Mouse (Mus musculus) MEL (cell line): Measurements from ENCODE around the gene 4930523C07Rik. TPM values are rescaled to one million over a fixed set of nuclear protein-coding genes. Genes with fewer than 3 reads are reported as not detected.

Experiments
- DNase-seq: peaks from one replicate; pipeline ENCODE4 v3.0.0; 2011; ENCODE audit warnings: low read depth, low spot score
- H3K27ac ChIP-seq: 2 replicates; pipeline ENCODE4 v1.5.1; 2012; ENCODE audit warnings: low read depth, mild to moderate bottlenecking, control low read depth, low read length, moderate library complexity; ENCODE audit not compliant: control insufficient read depth
- H3K27me3 ChIP-seq, 2 experiments: fragments of 150-350 bp in 1 of 2; sonication (generic) in 1 of 2; 2 replicates each; pipeline ENCODE4 v1.6.1; 2012; ENCODE audit warnings: low read length in 2 of 2, mild to moderate bottlenecking in 2 of 2, improper control_type of control experiment in 1 of 2, moderate library complexity in 1 of 2; ENCODE audit not compliant: insufficient read depth in 2 of 2, control insufficient read depth in 1 of 2
- H3K36me3 ChIP-seq, 2 experiments: 2 replicates each; pipeline ENCODE4 v1.6.1; 2012 to 2014; ENCODE audit warnings: low read length in 2 of 2, improper control_type of control experiment in 1 of 2, inconsistent platforms in 1 of 2, mild to moderate bottlenecking in 1 of 2; ENCODE audit not compliant: insufficient read depth in 2 of 2, control insufficient read depth in 1 of 2
- H3K4me1 ChIP-seq, 2 experiments: fragments of 150-350 bp in 1 of 2; sonication (generic) in 1 of 2; 2 replicates each; pipeline ENCODE4 v1.6.1; 2012; ENCODE audit warnings: low read length in 2 of 2, improper control_type of control experiment in 1 of 2, mild to moderate bottlenecking in 1 of 2; ENCODE audit not compliant: insufficient read depth in 2 of 2, control insufficient read depth in 1 of 2
- H3K4me3 ChIP-seq, 2 experiments: fragments of 150-350 bp in 1 of 2; sonication (generic) in 1 of 2; 2 replicates each; pipeline ENCODE4 v1.5.1; 2012; ENCODE audit warnings: low read depth in 2 of 2, low read length in 2 of 2, mild to moderate bottlenecking in 2 of 2, moderate library complexity in 2 of 2, control low read depth in 1 of 2, improper control_type of control experiment in 1 of 2; ENCODE audit not compliant: control insufficient read depth in 1 of 2, insufficient read depth in 1 of 2
- H3K79me2 ChIP-seq: 2 replicates; pipeline ENCODE4 v1.6.1; 2012; ENCODE audit warnings: mild to moderate bottlenecking, low read length, moderate library complexity; ENCODE audit not compliant: control insufficient read depth, poor library complexity, insufficient read depth
- H3K9ac ChIP-seq: 2 replicates; pipeline ENCODE4 v1.6.1; 2012; ENCODE audit warnings: low read depth, mild to moderate bottlenecking, control low read depth, low read length, moderate library complexity; ENCODE audit not compliant: control insufficient read depth, poor library complexity, severe bottlenecking
- H3K9me3 ChIP-seq: fragments of 150-350 bp; sonication (generic); replicated peaks from 2 replicates; pipeline ENCODE4 v1.6.1; 2012; ENCODE audit warnings: mild to moderate bottlenecking, low read length, improper control_type of control experiment, moderate library complexity; ENCODE audit not compliant: insufficient read depth
- CHD2 ChIP-seq: IDR thresholded peaks from 2 replicates; pipeline ENCODE4 v1.6.1; 2011; ENCODE audit warnings: low read length, improper control_type of control experiment
- CTCF ChIP-seq, 3 experiments: IDR thresholded peaks in 2 of 3; conservative IDR thresholded peaks in 1 of 3; 2 replicates each; pipeline ENCODE4 v1.5.1; 2011 to 2012; ENCODE audit warnings: low read length in 3 of 3, low read depth in 2 of 3, mild to moderate bottlenecking in 2 of 3, improper control_type of control experiment in 1 of 3, inconsistent platforms in 1 of 3, mixed read lengths in 1 of 3, moderate library complexity in 1 of 3; ENCODE audit not compliant: control insufficient read depth in 1 of 3, insufficient read depth in 1 of 3, poor library complexity in 1 of 3, severe bottlenecking in 1 of 3
- ETS1 ChIP-seq: IDR thresholded peaks from 2 replicates; pipeline ENCODE4 v1.6.1; 2012; ENCODE audit warnings: low read depth, mild to moderate bottlenecking, inconsistent platforms, low read length, improper control_type of control experiment, moderate library complexity
- GABPA ChIP-seq: IDR thresholded peaks from 2 replicates; pipeline ENCODE4 v1.6.1; 2012; ENCODE audit warnings: low read depth, mild to moderate bottlenecking, inconsistent platforms, low read length, improper control_type of control experiment, moderate library complexity
- HCFC1 ChIP-seq: IDR thresholded peaks from 2 replicates; pipeline ENCODE4 v1.6.1; 2012; ENCODE audit warnings: low read depth, mild to moderate bottlenecking, inconsistent platforms, low read length, improper control_type of control experiment, moderate library complexity
- JUND ChIP-seq: IDR thresholded peaks from 2 replicates; pipeline ENCODE4 v1.6.1; 2011; ENCODE audit warnings: low read depth, mild to moderate bottlenecking, improper control_type of control experiment, low read length
- KAT2A ChIP-seq: conservative IDR thresholded peaks from 2 replicates; pipeline ENCODE4 v1.6.1; 2012; ENCODE audit warnings: low read depth, low read length, improper control_type of control experiment, inconsistent platforms
- MAFK ChIP-seq: IDR thresholded peaks from 2 replicates; pipeline ENCODE4 v1.6.1; 2011; ENCODE audit warnings: low read depth, mild to moderate bottlenecking, low read length, improper control_type of control experiment, borderline replicate concordance
- MXI1 ChIP-seq: IDR thresholded peaks from 2 replicates; pipeline ENCODE4 v1.6.1; 2011; ENCODE audit warnings: mild to moderate bottlenecking, low read depth, low read length, improper control_type of control experiment
- NELFE ChIP-seq: IDR thresholded peaks from 2 replicates; pipeline ENCODE4 v1.6.1; 2011; ENCODE audit warnings: low read depth, low read length, improper control_type of control experiment
- POLR2A ChIP-seq, 2 experiments: IDR thresholded peaks; 2 replicates each; pipeline ENCODE4 v1.6.1; 2011 to 2012; ENCODE audit warnings: low read length in 2 of 2, mild to moderate bottlenecking in 2 of 2, control low read depth in 1 of 2, improper control_type of control experiment in 1 of 2, low read depth in 1 of 2, moderate library complexity in 1 of 2; ENCODE audit not compliant: control insufficient read depth in 1 of 2, insufficient read depth in 1 of 2, poor library complexity in 1 of 2
- RAD21 ChIP-seq: IDR thresholded peaks from 2 replicates; pipeline ENCODE4 v1.6.1; 2011; ENCODE audit warnings: mild to moderate bottlenecking, low read depth, low read length, improper control_type of control experiment
- SIN3A ChIP-seq: IDR thresholded peaks from 2 replicates; pipeline ENCODE4 v1.6.1; 2012; ENCODE audit warnings: low read length, improper control_type of control experiment, inconsistent platforms
- TAL1 ChIP-seq: IDR thresholded peaks from 2 replicates; pipeline ENCODE4 v1.6.1; 2012; ENCODE audit warnings: mild to moderate bottlenecking, inconsistent platforms, low read length, moderate library complexity, mixed read lengths
- TCF12 ChIP-seq: IDR thresholded peaks from 2 replicates; pipeline ENCODE4 v1.6.1; 2014; ENCODE audit warnings: low read depth, mild to moderate bottlenecking, inconsistent platforms, low read length, improper control_type of control experiment, moderate library complexity
- UBTF ChIP-seq: IDR thresholded peaks from 2 replicates; pipeline ENCODE4 v1.6.1; 2012; ENCODE audit warnings: low read depth, mild to moderate bottlenecking, inconsistent platforms, low read length, improper control_type of control experiment, moderate library complexity, borderline replicate concordance; ENCODE audit not compliant: insufficient read depth
- USF1 ChIP-seq: IDR thresholded peaks from 2 replicates; pipeline ENCODE4 v1.6.1; 2014; ENCODE audit warnings: low read depth, mild to moderate bottlenecking, inconsistent platforms, low read length, improper control_type of control experiment, moderate library complexity
- ZC3H11A ChIP-seq: IDR thresholded peaks from 2 replicates; pipeline ENCODE4 v1.6.1; 2012; ENCODE audit warnings: low read depth, mild to moderate bottlenecking, inconsistent platforms, low read length, improper control_type of control experiment
- polyA plus RNA-seq, 2 experiments: library from polyadenylated mRNA; stranded (reverse) in 1 of 2; unstranded in 1 of 2; fragments of >175 nt in 1 of 2; fragments of >200 nt in 1 of 2; gene quantifications; 2 replicates each; pipeline versions ENCODE4 v1.2.1 to v1.2.4; 2012; ENCODE audit warnings: low replicate concordance in 2 of 2, low read depth in 1 of 2; ENCODE audit not compliant: insufficient read length in 2 of 2, insufficient read depth in 1 of 2, missing spikeins in 1 of 2
- total RNA-seq: library from RNA; depleted of rRNA; stranded (reverse); fragments of 300-350 nt; gene quantifications from 2 replicates; pipeline ENCODE4 v1.2.3, GENCODE M21; 2012

Gene 4930523C07Rik
- total and polyA plus RNA-seq, 3 experiments: not detected

GRCm38 (mm10) chr1:160082647-160083046 lies 38.5 kb downstream of the 4930523C07Rik start:
- no peak for TF ChIP-seq CTCF (IDR thresholded peaks at IDR 0.05 in 2 of 3, conservative IDR thresholded peaks at IDR 0.05 in 1 of 3; ENCODE audit: control insufficient read depth in 1 of 3, insufficient read depth in 1 of 3, low read depth in 2 of 3, low read length in 3 of 3, poor library complexity in 1 of 3, severe bottlenecking in 1 of 3)
- no peak for TF ChIP-seq ZC3H11A
- TF ChIP-seq KAT2A: no peak
- no peak for TF ChIP-seq GABPA
- TF ChIP-seq UBTF: no peak
- H3K4me3 ChIP-seq: no peak overlapping the region

GRCm38 (mm10) chr1:160084239-160084638 lies 40.1 kb downstream of the 4930523C07Rik start:
- no peaks in the 10 kb centered on the region for H3K36me3 ChIP-seq
- H3K4me3 ChIP-seq: no peak overlapping the region
- no peak overlapping the region for H3K9ac ChIP-seq
- H3K27ac ChIP-seq: no peak overlapping the region
- TF ChIP-seq ETS1: no peak
- TF ChIP-seq SIN3A: no peak
- TF ChIP-seq TAL1: no peak
- TF ChIP-seq GABPA: no peak
- TF ChIP-seq TCF12: no peak
- no peak for TF ChIP-seq MAFK
- no peak for TF ChIP-seq RAD21
- TF ChIP-seq NELFE: no peak
- no peak for TF ChIP-seq CHD2
- TF ChIP-seq MXI1: no peak
- TF ChIP-seq USF1: no peak
- no peak for TF ChIP-seq JUND
- TF ChIP-seq HCFC1: no peak
- TF ChIP-seq KAT2A: no peak
- TF ChIP-seq POLR2A (IDR thresholded peaks at IDR 0.05; ENCODE audit: control insufficient read depth in 1 of 2, insufficient read depth in 1 of 2, low read depth in 1 of 2, low read length in 2 of 2, poor library complexity in 1 of 2): no peak
- TF ChIP-seq UBTF: no peak
- H3K79me2 ChIP-seq: no peaks in the 10 kb centered on the region
- H3K27me3 ChIP-seq: no peaks in the 10 kb centered on the region
- no peaks in the 10 kb centered on the region for H3K4me1 ChIP-seq
- DNase-seq: no peak
- no peaks in the 10 kb centered on the region for H3K9me3 ChIP-seq

More at GRCm38 (mm10) chr1:160082647-160083046, 38.5 kb downstream of the 4930523C07Rik start:
- Histone ChIP-seq H3K36me3 (no peaks in the 10 kb centered on the region), H3K27me3 (no peaks in the 10 kb centered on the region), H3K9me3 (no peaks in the 10 kb centered on the region), H3K4me1 (no peaks in the 10 kb centered on the region), H3K27ac (no peak overlapping the region), H3K9ac (no peak overlapping the region), H3K79me2 (no peaks in the 10 kb centered on the region)
- no peak for DNase-seq
